Mouse (Mus musculus) liver, embryonic 16.5 days (tissue): ENCODE measurements at regions not wholly inside any gene's neighbourhood (a gene's known extent, or its start where the extent isn't known, plus 50 kb on each side); places are given as distances from the start of the nearest gene placed in this dataset.

Experiments
- ATAC-seq: fragments of 200-750 bp; cut with Nextera tagmentation; 2 replicates; pipeline ENCODE4 v1.8.0; 2017; ENCODE audit warnings: low read depth, mild to moderate bottlenecking, moderate number of reproducible peaks, moderate library complexity
- H3K27ac ChIP-seq: fragments of 300-500 bp; sonication (generic); 2 replicates; pipeline ENCODE4 v1.5.1; 2014; ENCODE audit warnings: mild to moderate bottlenecking, low read length
- H3K27me3 ChIP-seq: fragments of 300-500 bp; sonication (generic); 2 replicates; pipeline ENCODE4 v1.6.1; 2014; ENCODE audit warnings: low read depth, low read length, mixed read lengths; ENCODE audit not compliant: control insufficient read depth, insufficient read depth
- H3K36me3 ChIP-seq: fragments of 300-500 bp; sonication (generic); 2 replicates; pipeline ENCODE4 v1.6.1; 2014; ENCODE audit warnings: mild to moderate bottlenecking; ENCODE audit not compliant: control insufficient read depth, insufficient read depth
- H3K4me1 ChIP-seq: fragments of 300-500 bp; sonication (generic); 2 replicates; pipeline ENCODE4 v1.6.1; 2014; ENCODE audit warnings: low read depth, low read length, mixed read lengths; ENCODE audit not compliant: control insufficient read depth
- H3K4me2 ChIP-seq: fragments of 300-500 bp; sonication (generic); 2 replicates; pipeline ENCODE4 v1.6.1; 2014; ENCODE audit warnings: low read depth, low read length, mixed read lengths
- H3K4me3 ChIP-seq: fragments of 300-500 bp; sonication (generic); 2 replicates; pipeline ENCODE4 v1.5.1; 2014; ENCODE audit warnings: low read depth, mild to moderate bottlenecking, low read length
- H3K9ac ChIP-seq: fragments of 300-500 bp; sonication (generic); 2 replicates; pipeline ENCODE4 v1.6.1; 2014; ENCODE audit warnings: low read depth, low read length
- H3K9me3 ChIP-seq: fragments of 300-500 bp; sonication (generic); replicated peaks from 2 replicates; pipeline ENCODE4 v1.6.1; 2016; ENCODE audit warnings: low read length; ENCODE audit not compliant: control insufficient read depth
- WGBS: fragments of 180-500 bp; shearing (Covaris S2); extraction: QIAGEN DNeasy Blood & Tissue Kit; methylation state at CpG from one replicate; pipeline ENCODE4 v1.1.7; 2014; ENCODE audit not compliant: insufficient replicate concordance; 5-methylcytosine and 5-hydroxymethylcytosine counted together

- no peak for ATAC-seq
- no peak overlapping the region for H3K27ac ChIP-seq
- no peaks in the 10 kb centered on the region for H3K27me3 ChIP-seq
- no peak overlapping the region for H3K9ac ChIP-seq
- WGBS: 38% methylated on average over 2 of the region's 2 CpGs
- H3K36me3 ChIP-seq: no peaks in the 10 kb centered on the region
- no peak overlapping the region for H3K4me3 ChIP-seq
- H3K9me3 ChIP-seq: no peaks in the 10 kb centered on the region
- no peak overlapping the region for H3K4me2 ChIP-seq
- no peaks in the 10 kb centered on the region for H3K4me1 ChIP-seq
Observed at GRCm38 (mm10) chr7:40052255-40052654, 534.7 kb downstream of the Zfp619 start.

- H3K36me3 ChIP-seq: no peaks in the 10 kb centered on the region
- no peaks in the 10 kb centered on the region for H3K27me3 ChIP-seq
- H3K27ac ChIP-seq: no peak overlapping the region
- ATAC-seq: no peak
- WGBS: 44% methylated on average over 4 of the region's 4 CpGs
- H3K4me3 ChIP-seq: no peak overlapping the region
- no peaks in the 10 kb centered on the region for H3K9me3 ChIP-seq
- H3K4me2 ChIP-seq: no peak overlapping the region
- no peaks in the 10 kb centered on the region for H3K4me1 ChIP-seq
- no peak overlapping the region for H3K9ac ChIP-seq
Observed at GRCm38 (mm10) chr7:40058836-40059235, 541.3 kb downstream of the Zfp619 start.

GRCm38 (mm10) chr7:40064631-40065030 lies 547.1 kb downstream of the Zfp619 start:
- Histone ChIP-seq H3K27ac (no peak overlapping the region), H3K4me1 (no peaks in the 10 kb centered on the region), H3K27me3 (no peaks in the 10 kb centered on the region), H3K9ac (no peak overlapping the region), H3K36me3 (no peaks in the 10 kb centered on the region), H3K4me3 (no peak overlapping the region), H3K9me3 (no peaks in the 10 kb centered on the region; the same call in 1 of the 2 replicates), H3K4me2 (no peak overlapping the region)
- ATAC-seq: no peak
- 26% methylated on average over 2 of the region's 2 CpGs for WGBS

- Histone ChIP-seq H3K4me2 (no peak overlapping the region), H3K4me3 (no peak overlapping the region), H3K27me3 (no peaks in the 10 kb centered on the region), H3K9ac (no peak overlapping the region), H3K9me3 (no peaks in the 10 kb centered on the region; the same call in 1 of the 2 replicates), H3K36me3 (no peaks in the 10 kb centered on the region), H3K4me1 (no peaks in the 10 kb centered on the region), H3K27ac (no peak overlapping the region)
- ATAC-seq: no peak
- WGBS: 46% methylated on average over 6 of the region's 6 CpGs
Observed at GRCm38 (mm10) chr7:40065526-40065925, 548.0 kb downstream of the Zfp619 start.

- H3K9me3 ChIP-seq: no peaks in the 10 kb centered on the region; the same call in 1 of the 2 replicates
- no peak overlapping the region for H3K4me3 ChIP-seq
- no peak overlapping the region for H3K27ac ChIP-seq
- no peak overlapping the region for H3K4me2 ChIP-seq
- no peak overlapping the region for H3K9ac ChIP-seq
- H3K4me1 ChIP-seq: no peaks in the 10 kb centered on the region
- no peaks in the 10 kb centered on the region for H3K27me3 ChIP-seq
- no peaks in the 10 kb centered on the region for H3K36me3 ChIP-seq
- ATAC-seq: no peak
- 36% methylated on average over 1 of the region's 1 CpGs for WGBS
Observed at GRCm38 (mm10) chr7:40067378-40067777, 549.8 kb downstream of the Zfp619 start.

GRCm38 (mm10) chr7:40071313-40071712 lies 553.7 kb downstream of the Zfp619 start:
- Histone ChIP-seq H3K4me2 (no peak overlapping the region), H3K27ac (no peak overlapping the region), H3K36me3 (no peaks in the 10 kb centered on the region), H3K4me3 (no peak overlapping the region), H3K4me1 (no peaks in the 10 kb centered on the region), H3K9me3 (no peaks in the 10 kb centered on the region; the same call in 1 of the 2 replicates), H3K27me3 (no peaks in the 10 kb centered on the region), H3K9ac (no peak overlapping the region)
- no peak for ATAC-seq
- WGBS: 43% methylated on average over 2 of the region's 2 CpGs

- H3K4me2 ChIP-seq: no peak overlapping the region
- H3K4me1 ChIP-seq: no peaks in the 10 kb centered on the region
- no peaks in the 10 kb centered on the region for H3K36me3 ChIP-seq
- no peaks in the 10 kb centered on the region for H3K27me3 ChIP-seq
- H3K9me3 ChIP-seq: no peaks in the 10 kb centered on the region; the same call in 1 of the 2 replicates
- no peak overlapping the region for H3K27ac ChIP-seq
- no peak overlapping the region for H3K9ac ChIP-seq
- 48% methylated on average over 1 of the region's 1 CpGs for WGBS
- no peak overlapping the region for H3K4me3 ChIP-seq
- ATAC-seq: no peak
Observed at GRCm38 (mm10) chr7:40072478-40072877, 554.9 kb downstream of the Zfp619 start.

- H3K9ac ChIP-seq: no peak overlapping the region
- no peaks in the 10 kb centered on the region for H3K4me1 ChIP-seq
- WGBS: 42% methylated on average over 2 of the region's 2 CpGs
- no peak overlapping the region for H3K4me3 ChIP-seq
- no peak for ATAC-seq
- no peaks in the 10 kb centered on the region for H3K27me3 ChIP-seq
- H3K27ac ChIP-seq: no peak overlapping the region
- H3K36me3 ChIP-seq: no peaks in the 10 kb centered on the region
- H3K9me3 ChIP-seq: no peaks in the 10 kb centered on the region
- no peak overlapping the region for H3K4me2 ChIP-seq
Observed at GRCm38 (mm10) chr7:40086236-40086635, 568.7 kb downstream of the Zfp619 start.

GRCm38 (mm10) chr7:40097094-40097493 lies 579.5 kb downstream of the Zfp619 start:
- Histone ChIP-seq H3K27me3 (no peaks in the 10 kb centered on the region), H3K4me1 (no peaks in the 10 kb centered on the region), H3K4me3 (no peak overlapping the region), H3K27ac (no peak overlapping the region), H3K36me3 (no peaks in the 10 kb centered on the region), H3K9me3 (no peaks in the 10 kb centered on the region), H3K4me2 (no peak overlapping the region), H3K9ac (no peak overlapping the region)
- ATAC-seq: no peak
- 62% methylated on average over 2 of the region's 2 CpGs for WGBS
